Mouse (Mus musculus): ENCODE measurements around the gene Olfr148.

Olfr148 gene
- long read RNA-seq, experiment 1 = 0 reads
- long read RNA-seq, experiment 2 = 0 reads

- intact Hi-C loops (cut with DNase I) = loop anchor here (5.0 kb wide), 1 partner anchor 103 kb away; no protein-coding TSS in a partner anchor
Measured at GRCm38 (mm10) chr9:39610355-39610754, at the start of gene Olfr148. Gene Olfr148 (plus strand): TSS chr9:39610655.

GRCm38 (mm10) chr9:39575469-39575868, 35.0 kb upstream of the Olfr148 start, which contains the start of gene Olfr959:
Gene Olfr959 (minus strand): TSS chr9:39575569.
- intact Hi-C loops (cut with DNase I) = no loop called here

GRCm38 (mm10) chr9:39577050-39577449, 33.4 kb upstream of the Olfr148 start:
- intact Hi-C loops (cut with DNase I) = no loop called here

DNA sequence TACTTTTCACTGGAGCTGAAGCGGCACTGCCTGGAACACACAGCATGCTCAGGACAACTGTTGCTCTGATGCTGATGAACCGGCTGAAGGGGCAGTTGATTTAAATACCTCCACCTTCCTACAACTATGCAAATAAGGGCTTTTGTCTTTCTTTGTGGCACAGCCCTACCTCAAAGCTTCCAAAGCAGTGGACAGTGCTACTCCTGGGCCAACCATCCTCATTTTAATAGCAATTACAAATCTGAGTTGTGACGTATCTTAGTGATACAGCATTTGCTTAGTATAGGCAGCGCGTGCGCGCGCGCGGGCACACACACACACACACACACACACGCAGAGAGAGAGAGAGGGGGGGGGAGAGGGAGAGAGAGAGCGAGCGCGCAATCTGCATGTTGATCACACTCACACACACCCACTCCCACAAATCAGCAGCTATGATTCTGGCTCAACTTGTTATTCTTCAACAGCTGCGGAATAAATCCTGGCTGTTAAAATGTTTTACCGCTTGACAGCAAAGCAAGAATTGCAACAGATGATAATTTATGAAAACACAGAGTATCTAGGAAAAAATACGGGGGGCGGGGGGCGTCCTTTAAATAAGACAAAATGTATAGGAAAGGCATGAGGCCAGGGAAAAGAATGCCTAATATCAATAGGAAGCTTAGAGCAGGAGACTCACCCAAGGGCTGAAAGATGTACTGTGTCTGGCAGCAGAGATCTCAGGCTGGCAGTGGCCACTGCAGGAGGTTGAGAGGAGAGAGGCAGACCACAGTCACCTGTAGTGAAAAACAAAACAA, 7.7 kb upstream of the Olfr148 start:
- intact Hi-C loops (cut with DNase I) = no loop called here

DNA sequence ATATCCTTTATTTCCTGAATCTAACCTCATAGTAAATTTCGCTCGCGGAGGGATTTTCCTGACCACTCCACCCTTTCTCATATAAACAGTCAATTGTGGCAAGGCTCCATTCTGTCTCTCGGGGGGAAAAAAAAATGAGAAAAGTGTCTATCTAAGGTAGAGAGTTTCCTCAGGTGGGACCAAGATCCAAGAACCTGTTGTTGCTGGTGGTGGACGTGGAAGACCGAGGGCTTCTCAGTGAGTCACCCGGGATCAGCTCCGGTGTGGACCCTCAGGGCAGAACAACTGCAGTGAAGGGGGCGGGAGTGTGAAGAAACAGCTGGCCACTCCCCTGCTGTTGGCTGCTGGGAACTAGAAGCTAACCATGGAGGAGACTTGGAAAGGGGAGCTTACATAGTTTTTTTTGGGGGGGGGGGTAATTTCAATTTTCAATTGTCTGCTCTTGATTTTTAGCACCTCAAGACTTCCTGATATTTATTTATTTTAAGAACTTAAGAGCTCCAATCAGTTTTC, 7.1 kb upstream of the Olfr148 start:
- intact Hi-C loops (cut with DNase I) = no loop called here

GRCm38 (mm10) chr9:39603999-39604453, 6.4 kb upstream of the Olfr148 start, which contains the start of gene AW551984:
Gene AW551984 (minus strand): TSS chr9:39604403.
- intact Hi-C loops (cut with DNase I) = no loop called here

DNA sequence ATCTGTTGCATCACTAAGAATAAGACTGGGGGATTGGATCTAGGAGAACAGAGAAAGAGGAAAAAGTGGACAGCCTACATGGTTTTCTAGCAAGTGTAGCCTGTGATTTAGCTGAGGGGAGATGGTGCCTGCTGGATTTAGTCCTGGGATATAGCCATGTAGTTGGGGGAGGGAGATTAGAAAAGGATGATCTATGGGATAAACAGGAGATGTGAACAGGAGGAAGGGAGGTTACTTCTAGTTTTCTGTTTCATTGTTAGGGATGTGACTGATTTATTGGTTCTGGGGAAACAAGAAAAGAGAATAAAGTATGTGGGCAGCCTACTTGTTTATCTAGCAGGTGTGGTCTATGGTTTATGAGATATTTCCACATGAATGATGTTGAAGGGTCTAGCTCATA, 2.0 kb upstream of the Olfr148 start:
- intact Hi-C loops (cut with DNase I) = no loop called here

- intact Hi-C loops (cut with DNase I) = loop anchor here (5.0 kb wide), 1 partner anchor 105 kb away; no protein-coding TSS in a partner anchor
Measured at GRCm38 (mm10) chr9:39611953-39612352, 1.5 kb downstream of the Olfr148 start.

DNA sequence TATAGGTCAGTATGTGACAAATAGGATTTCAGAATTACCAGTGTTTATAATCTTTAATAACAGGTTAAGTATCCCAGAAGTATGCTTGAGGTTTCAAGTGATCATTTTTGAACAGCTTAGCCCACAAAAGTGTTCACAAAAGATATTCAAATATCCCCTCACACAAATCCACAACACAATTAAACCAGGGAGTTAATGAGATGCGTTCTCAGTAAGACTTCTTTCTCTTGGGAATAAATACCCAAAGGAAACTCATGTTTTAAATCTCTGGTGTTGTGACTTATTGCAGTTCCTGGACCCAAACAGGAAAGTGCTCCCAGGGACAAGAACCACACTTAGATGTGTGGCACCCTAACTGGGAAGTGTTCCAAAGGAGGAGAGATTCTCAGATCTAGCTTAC, 10.6 kb downstream of the Olfr148 start, which contains the start of gene Olfr960:
Gene Olfr960, plus strand, starts transcription at position 301 of the 400 bp plus-strand sequence.
- intact Hi-C loops (cut with DNase I) = no loop called here

DNA sequence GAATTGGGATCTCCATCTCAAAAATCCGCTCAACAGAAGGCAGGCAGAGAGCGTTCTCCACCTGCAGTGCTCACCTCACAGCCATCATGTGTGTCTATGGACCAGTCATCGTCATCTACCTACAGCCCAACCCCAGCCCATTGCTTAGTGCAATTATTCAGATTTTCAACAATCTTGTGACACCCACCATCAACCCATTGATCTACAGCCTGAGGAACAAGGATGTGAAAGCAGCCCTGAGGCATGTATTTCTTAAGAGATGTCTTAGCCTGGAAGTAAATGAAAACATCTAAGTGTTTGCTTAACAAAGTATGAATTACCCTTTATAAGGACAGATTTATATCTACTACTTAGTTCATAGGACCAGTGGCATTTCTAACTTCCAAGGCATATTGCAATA, 13.3 kb downstream of the Olfr148 start:
- intact Hi-C loops (cut with DNase I) = no loop called here

GRCm38 (mm10) chr9:39624711-39625110, 14.3 kb downstream of the Olfr148 start:
- intact Hi-C loops (cut with DNase I) = no loop called here

DNA sequence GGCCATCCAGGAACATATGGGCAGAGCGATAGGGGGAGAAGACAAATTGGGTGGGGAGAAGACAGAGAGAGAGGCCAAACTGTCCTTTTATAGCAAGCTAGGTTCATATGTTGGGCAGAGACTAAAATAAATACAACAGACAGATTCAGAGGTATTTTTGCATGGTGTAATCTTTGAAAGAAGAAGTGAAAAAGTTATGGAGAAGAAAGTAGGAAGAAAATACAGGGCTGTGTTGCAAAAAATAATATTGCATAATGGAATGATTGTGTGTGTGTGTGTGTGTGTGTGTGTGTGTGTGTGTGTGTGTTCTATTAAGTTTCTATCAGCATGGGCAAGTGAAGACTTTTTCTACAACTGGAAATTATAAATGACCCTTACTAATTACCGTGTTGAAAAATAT, 18.6 kb downstream of the Olfr148 start:
- intact Hi-C loops (cut with DNase I) = no loop called here

DNA sequence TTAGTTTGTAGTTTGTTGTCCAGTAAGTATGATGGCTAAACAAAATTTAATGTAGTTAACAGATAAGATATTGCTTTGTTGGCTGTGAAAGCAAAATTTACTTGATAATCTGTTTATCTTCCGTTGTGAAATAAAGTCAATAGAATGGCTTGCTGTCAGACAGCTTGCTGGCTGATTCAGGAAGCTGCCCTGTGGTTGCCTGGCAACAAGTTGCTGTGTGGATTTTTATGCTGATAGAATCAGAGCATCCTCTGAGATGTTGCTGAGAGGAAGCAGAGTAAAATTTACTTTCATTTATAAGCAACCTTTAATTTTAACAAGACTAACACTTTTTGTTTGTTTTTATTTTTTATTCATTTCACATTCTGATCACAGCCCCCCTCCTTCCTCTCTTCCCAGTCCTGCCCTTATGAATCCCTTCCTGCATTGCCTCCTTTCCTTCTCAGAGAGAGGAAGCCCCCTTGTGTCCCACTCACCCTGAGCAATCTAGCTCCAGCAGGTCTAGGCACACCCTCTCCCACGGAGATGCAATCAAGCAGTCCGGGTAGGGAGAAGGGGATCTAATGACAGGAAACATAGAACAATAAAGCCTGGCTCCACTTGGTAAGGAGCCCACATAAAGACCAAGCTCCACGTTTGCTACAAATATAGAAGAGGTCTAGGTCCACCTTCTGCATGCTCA, 23.6 kb downstream of the Olfr148 start:
- intact Hi-C loops (cut with DNase I) = no loop called here

- intact Hi-C loops (cut with DNase I) = no loop called here
Measured at GRCm38 (mm10) chr9:39644785-39645184, 34.3 kb downstream of the Olfr148 start, which contains the start of gene Olfr961. Gene Olfr961 (plus strand): TSS chr9:39645085.

DNA sequence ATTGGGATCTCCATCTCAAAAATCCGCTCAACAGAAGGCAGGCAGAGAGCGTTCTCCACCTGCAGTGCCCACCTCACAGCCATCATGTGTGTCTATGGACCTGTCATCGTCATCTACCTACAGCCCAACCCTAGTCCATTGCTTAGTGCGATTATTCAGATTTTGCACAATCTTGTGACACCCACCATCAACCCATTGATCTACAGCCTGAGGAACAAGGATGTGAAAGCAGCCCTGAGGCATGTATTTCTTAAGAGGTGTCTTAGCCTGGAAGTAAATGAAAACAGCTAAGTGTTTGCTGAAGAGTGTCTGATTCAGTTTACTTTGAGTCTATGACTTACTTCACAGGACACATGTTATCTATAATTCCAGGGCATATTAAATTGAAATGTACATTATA, 36.9 kb downstream of the Olfr148 start:
- intact Hi-C loops (cut with DNase I) = no loop called here

- intact Hi-C loops (cut with DNase I) = no loop called here
Measured at GRCm38 (mm10) chr9:39654756-39655396, 44.4 kb downstream of the Olfr148 start.
